Mouse (Mus musculus): ENCODE measurements at regions not wholly inside any gene's neighbourhood (a gene's known extent, or its start where the extent isn't known, plus 50 kb on each side); places are given as distances from the start of the nearest gene placed in this dataset.
"Not testable (repeated sequence)": the region's sequence is repeated elsewhere in the genome, so short reads cannot be mapped to it uniquely, and the experiment has no call there.

- no peaks in the 10 kb centered on the region for H3K27me3 ChIP-seq
- no peaks in the 10 kb centered on the region for H3K9me3 ChIP-seq
- no peak overlapping the region for H3K4me2 ChIP-seq (replicated peaks)
- ATAC-seq, result no peak
- WGBS, result 49% methylated on average over 3 of the region's 3 CpGs
- H3K4me1 ChIP-seq (replicated peaks), result no peaks in the 10 kb centered on the region
- H3K9ac ChIP-seq (replicated peaks), result no peak overlapping the region
- no peak overlapping the region for H3K27ac ChIP-seq
- no peaks in the 10 kb centered on the region for H3K36me3 ChIP-seq
- no peak overlapping the region for H3K4me3 ChIP-seq (replicated peaks)
Measured at GRCm38 (mm10) chr12:36947902-36948301, 160.4 kb upstream of the Meox2 start.

GRCm38 (mm10) chr12:36949096-36949738, 159.1 kb upstream of the Meox2 start:
- H3K4me3 ChIP-seq (replicated peaks), result no peak overlapping the region
- no peaks in the 10 kb centered on the region for H3K27me3 ChIP-seq
- H3K9ac ChIP-seq (replicated peaks), result no peak overlapping the region
- no peak for ATAC-seq
- H3K4me2 ChIP-seq (replicated peaks), result no peak overlapping the region
- WGBS, result 84% methylated on average over 2 of the region's 2 CpGs
- no peaks in the 10 kb centered on the region for H3K36me3 ChIP-seq
- H3K9me3 ChIP-seq, result no peaks in the 10 kb centered on the region
- H3K27ac ChIP-seq, result no peak overlapping the region
- H3K4me1 ChIP-seq (replicated peaks), result no peaks in the 10 kb centered on the region

- no peak for ATAC-seq
- Histone ChIP-seq H3K9ac (replicated peaks) (no peak overlapping the region), H3K36me3 (no peaks in the 10 kb centered on the region), H3K4me3 (replicated peaks) (no peak overlapping the region), H3K4me2 (replicated peaks) (no peak overlapping the region), H3K4me1 (replicated peaks) (no peaks in the 10 kb centered on the region), H3K9me3 (no peaks in the 10 kb centered on the region), H3K27me3 (no peaks in the 10 kb centered on the region), H3K27ac (no peak overlapping the region)
- WGBS, result 77% methylated on average over 3 of the region's 3 CpGs
Measured at GRCm38 (mm10) chr12:36974432-36975094, 133.8 kb upstream of the Meox2 start.

- Histone ChIP-seq H3K36me3 (no peaks in the 10 kb centered on the region), H3K27me3 (no peaks in the 10 kb centered on the region), H3K4me2 (replicated peaks) (no peak overlapping the region), H3K9me3 (no peaks in the 10 kb centered on the region), H3K27ac (no peak overlapping the region), H3K9ac (replicated peaks) (no peak overlapping the region), H3K4me1 (replicated peaks) (no peaks in the 10 kb centered on the region), H3K4me3 (replicated peaks) (no peak overlapping the region)
- WGBS, result 71% methylated on average over 3 of the region's 3 CpGs
- no peak for ATAC-seq
Measured at GRCm38 (mm10) chr12:36977141-36977540, 131.2 kb upstream of the Meox2 start.

- Histone ChIP-seq H3K4me3 (replicated peaks) (no peak overlapping the region), H3K4me2 (replicated peaks) (no peak overlapping the region), H3K36me3 (no peaks in the 10 kb centered on the region), H3K9me3 (no peaks in the 10 kb centered on the region), H3K27ac (no peak overlapping the region), H3K4me1 (replicated peaks) (no peaks in the 10 kb centered on the region), H3K27me3 (no peaks in the 10 kb centered on the region), H3K9ac (replicated peaks) (no peak overlapping the region)
- ATAC-seq, result no peak
- whole genome bisulfite sequencing, result 80% methylated on average over 4 of the region's 4 CpGs
Measured at GRCm38 (mm10) chr12:36991135-36991534, 117.2 kb upstream of the Meox2 start.

GRCm38 (mm10) chr12:36991970-36992369, 116.4 kb upstream of the Meox2 start:
- H3K36me3 ChIP-seq, result no peaks in the 10 kb centered on the region
- no peak overlapping the region for H3K27ac ChIP-seq
- no peaks in the 10 kb centered on the region for H3K4me1 ChIP-seq (replicated peaks)
- no peak overlapping the region for H3K9ac ChIP-seq (replicated peaks)
- no peak for ATAC-seq
- H3K4me2 ChIP-seq (replicated peaks), result no peak overlapping the region
- WGBS, result 87% methylated on average over 4 of the region's 4 CpGs
- H3K4me3 ChIP-seq (replicated peaks), result no peak overlapping the region
- no peaks in the 10 kb centered on the region for H3K9me3 ChIP-seq
- no peaks in the 10 kb centered on the region for H3K27me3 ChIP-seq

GRCm38 (mm10) chr12:37001401-37001800, 106.9 kb upstream of the Meox2 start:
- no peak overlapping the region for H3K4me3 ChIP-seq (replicated peaks)
- WGBS, result 79% methylated on average over 3 of the region's 3 CpGs
- no peak overlapping the region for H3K27ac ChIP-seq
- no peak overlapping the region for H3K4me2 ChIP-seq (replicated peaks)
- H3K9ac ChIP-seq (replicated peaks), result no peak overlapping the region
- no peaks in the 10 kb centered on the region for H3K9me3 ChIP-seq
- H3K36me3 ChIP-seq, result no peaks in the 10 kb centered on the region
- H3K4me1 ChIP-seq (replicated peaks), result no peaks in the 10 kb centered on the region
- H3K27me3 ChIP-seq, result no peaks in the 10 kb centered on the region
- ATAC-seq, result no peak

- Histone ChIP-seq H3K27ac (no peak overlapping the region), H3K4me3 (replicated peaks) (no peak overlapping the region), H3K9ac (replicated peaks) (no peak overlapping the region), H3K4me2 (replicated peaks) (no peak overlapping the region), H3K36me3 (no peaks in the 10 kb centered on the region), H3K4me1 (replicated peaks) (no peaks in the 10 kb centered on the region), H3K27me3 (no peaks in the 10 kb centered on the region), H3K9me3 (no peaks in the 10 kb centered on the region)
- ATAC-seq, result no peak
- 81% methylated on average over 1 of the region's 1 CpGs for WGBS
Measured at GRCm38 (mm10) chr12:37005262-37005661, 103.1 kb upstream of the Meox2 start.

- 89% methylated on average over 1 of the region's 1 CpGs for WGBS
- Histone ChIP-seq H3K9ac (replicated peaks) (no peak overlapping the region), H3K36me3 (no peaks in the 10 kb centered on the region), H3K4me1 (replicated peaks) (0 out of 2 replicates have a peak, but pooled peaks cover 4% of the 10 kb centered on the region), H3K4me2 (replicated peaks) (no peak overlapping the region), H3K4me3 (replicated peaks) (no peak overlapping the region), H3K9me3 (no peaks in the 10 kb centered on the region), H3K27me3 (no peaks in the 10 kb centered on the region), H3K27ac (no peak overlapping the region)
- no peak for ATAC-seq
Measured at GRCm38 (mm10) chr12:37010306-37010705, 98.0 kb upstream of the Meox2 start.

- Histone ChIP-seq H3K9ac (replicated peaks) (no peak overlapping the region), H3K9me3 (no peaks in the 10 kb centered on the region), H3K4me3 (replicated peaks) (no peak overlapping the region), H3K4me1 (replicated peaks) (0 out of 2 replicates have a peak, but pooled peaks cover 10% of the 10 kb centered on the region), H3K36me3 (no peaks in the 10 kb centered on the region), H3K27me3 (no peaks in the 10 kb centered on the region), H3K27ac (no peak overlapping the region), H3K4me2 (replicated peaks) (no peak overlapping the region)
- WGBS, result 42% methylated on average over 4 of the region's 4 CpGs
- no peak for ATAC-seq
Measured at GRCm38 (mm10) chr12:37014401-37014800, 93.9 kb upstream of the Meox2 start.

- not testable (repeated sequence) for H3K27ac ChIP-seq; H3K9me3 ChIP-seq; H3K27me3 ChIP-seq; H3K4me2 ChIP-seq (replicated peaks); H3K4me3 ChIP-seq (replicated peaks); H3K4me1 ChIP-seq (replicated peaks); H3K36me3 ChIP-seq; H3K9ac ChIP-seq (replicated peaks)
- peak; percentile 50; the same call in 1 of the 2 replicates for ATAC-seq
- 83% methylated on average over 7 of the region's 7 CpGs for WGBS
Measured at GRCm38 (mm10) chr12:37014945-37015344, 93.4 kb upstream of the Meox2 start.

- Histone ChIP-seq H3K27me3 (no peaks in the 10 kb centered on the region), H3K4me2 (replicated peaks) (no peak overlapping the region), H3K4me3 (replicated peaks) (no peak overlapping the region), H3K4me1 (replicated peaks) (0 out of 2 replicates have a peak, but pooled peaks cover 10% of the 10 kb centered on the region), H3K27ac (no peak overlapping the region), H3K36me3 (no peaks in the 10 kb centered on the region), H3K9ac (replicated peaks) (no peak overlapping the region), H3K9me3 (no peaks in the 10 kb centered on the region)
- peak; percentile 86 for ATAC-seq
- WGBS, result 46% methylated on average over 4 of the region's 4 CpGs
Measured at GRCm38 (mm10) chr12:37015474-37016248, 92.7 kb upstream of the Meox2 start.
